26 mouse cellular contexts compared by ENCODE assay signal in genomic region chr3:58302322-58302721, GRCm38 (mm10).
"Had no signal": no experiment of that assay in that cellular context is flagged by ENCODE, and none has a peak within 500 bp of the region (broad histone marks: within the 10 kb centered on the region; RNA-seq: fewer than 3 reads in every experiment).

No protein-coding gene starts in this region.

- DNase-seq: cerebellum, adult 8-10 months; cerebellum, adult 9-10 months; cerebellum, adult 9-11 months; cerebellum, postnatal 10 days; cerebellum, postnatal 14 days; cerebellum, postnatal 25 days; cerebellum, postnatal 36 days; embryo, embryonic 11 days; forebrain, postnatal 0 days; gastrocnemius, adult 2 months; gastrocnemius, postnatal 10 days; gastrocnemius, postnatal 14 days; gastrocnemius, postnatal 25 days; gastrocnemius, postnatal 36 days; heart, adult 11 months; heart, adult 18-20 months; heart, adult 2 months had no signal

- H3K4me2 ChIP-seq: embryonic facial prominence, embryonic 12.5 days; embryonic facial prominence, embryonic 13.5 days; embryonic facial prominence, embryonic 15.5 days; forebrain, embryonic 12.5 days; forebrain, embryonic 13.5 days; forebrain, embryonic 15.5 days had no signal

- H3K27me3 ChIP-seq: embryonic facial prominence, embryonic 12.5 days; embryonic facial prominence, embryonic 13.5 days; embryonic facial prominence, embryonic 15.5 days; forebrain, embryonic 12.5 days; forebrain, embryonic 13.5 days; forebrain, embryonic 15.5 days had no signal

- H3K4me1 ChIP-seq: embryonic facial prominence, embryonic 12.5 days; embryonic facial prominence, embryonic 15.5 days; forebrain, embryonic 15.5 days had no signal

- H3K4me3 ChIP-seq: embryonic facial prominence, embryonic 10.5 days; embryonic facial prominence, embryonic 12.5 days; embryonic facial prominence, embryonic 13.5 days; embryonic facial prominence, embryonic 15.5 days; erythroblast, embryonic 14.5 days; forebrain, embryonic 10.5 days; forebrain, embryonic 12.5 days; forebrain, embryonic 13.5 days; forebrain, embryonic 15.5 days; gastrocnemius, adult 2 months; heart, adult 2 months had no signal

- H3K9ac ChIP-seq: embryonic facial prominence, embryonic 12.5 days; embryonic facial prominence, embryonic 13.5 days; embryonic facial prominence, embryonic 15.5 days; forebrain, embryonic 12.5 days; forebrain, embryonic 13.5 days; forebrain, embryonic 15.5 days; forebrain, postnatal 0 days had no signal

- H3K36me3 ChIP-seq: embryonic facial prominence, embryonic 10.5 days; embryonic facial prominence, embryonic 12.5 days; embryonic facial prominence, embryonic 13.5 days; embryonic facial prominence, embryonic 15.5 days; forebrain, embryonic 10.5 days; forebrain, embryonic 12.5 days; forebrain, embryonic 15.5 days had no signal

- H3K9me3 ChIP-seq: embryonic facial prominence, embryonic 10.5 days; embryonic facial prominence, embryonic 12.5 days; embryonic facial prominence, embryonic 13.5 days; embryonic facial prominence, embryonic 15.5 days; forebrain, embryonic 10.5 days; forebrain, embryonic 12.5 days; forebrain, embryonic 13.5 days; forebrain, embryonic 15.5 days had no signal

- H3K27ac ChIP-seq: embryonic facial prominence, embryonic 10.5 days; embryonic facial prominence, embryonic 12.5 days; embryonic facial prominence, embryonic 13.5 days; embryonic facial prominence, embryonic 15.5 days; forebrain, embryonic 10.5 days; forebrain, embryonic 12.5 days; forebrain, embryonic 13.5 days; forebrain, embryonic 15.5 days; gastrocnemius, adult 2 months; heart, adult 2 months had no signal
